Mouse (Mus musculus) heart, embryonic 12.5 days (tissue): ENCODE results near the gene Hoxc11. TPM values are rescaled to one million over a fixed set of nuclear protein-coding genes. Genes with fewer than 3 reads are reported as not detected.

ENCODE experiments used
- ATAC-seq: fragments of 200-750 bp; cut with Nextera tagmentation; 2 replicates; pipeline ENCODE4 v1.8.0; 2017; ENCODE audit warnings: moderate TSS enrichment, moderate library complexity; ENCODE audit not compliant: insufficient number of reproducible peaks, low FRiP score
- H3K27ac ChIP-seq: fragments of 300-500 bp; sonication (generic); 2 replicates; pipeline ENCODE4 v1.5.1; 2016; ENCODE audit warnings: mild to moderate bottlenecking, moderate library complexity; ENCODE audit not compliant: poor library complexity, severe bottlenecking
- H3K27me3 ChIP-seq: fragments of 300-500 bp; sonication (generic); replicated peaks from 2 replicates; pipeline ENCODE4 v1.6.1; 2016; ENCODE audit warnings: mild to moderate bottlenecking, moderate library complexity
- H3K36me3 ChIP-seq: fragments of 300-500 bp; sonication (generic); 2 replicates; pipeline ENCODE4 v1.6.1; 2016; ENCODE audit warnings: mild to moderate bottlenecking, moderate library complexity
- H3K4me1 ChIP-seq: fragments of 300-500 bp; sonication (generic); replicated peaks from 2 replicates; pipeline ENCODE4 v1.6.1; 2016; ENCODE audit warnings: mild to moderate bottlenecking
- H3K4me2 ChIP-seq: fragments of 300-500 bp; sonication (generic); 2 replicates; pipeline ENCODE4 v1.6.1; 2016; ENCODE audit warnings: mild to moderate bottlenecking, moderate library complexity
- H3K4me3 ChIP-seq: fragments of 300-500 bp; sonication (generic); 2 replicates; pipeline ENCODE4 v1.5.1; 2016; ENCODE audit warnings: mild to moderate bottlenecking
- H3K9ac ChIP-seq: fragments of 300-500 bp; sonication (generic); 2 replicates; pipeline ENCODE4 v1.6.1; 2016; ENCODE audit warnings: mild to moderate bottlenecking, moderate library complexity
- H3K9me3 ChIP-seq: fragments of 300-500 bp; sonication (generic); replicated peaks from 2 replicates; pipeline ENCODE4 v1.6.1; 2016; ENCODE audit warnings: mild to moderate bottlenecking, moderate library complexity
- WGBS: fragments of 180-500 bp; shearing (Covaris S2); methylation state at CpG from one replicate; pipeline ENCODE4 v1.1.7; 2016; 5-methylcytosine and 5-hydroxymethylcytosine counted together
- polyA plus RNA-seq: library from polyadenylated mRNA; unstranded; fragments of >200 nt; fragmentation: Nextera tagmentation; extraction: Ambion mirVana; gene quantifications from 2 replicates; pipeline ENCODE4 v1.2.1, GENCODE M21; 2016

The Hoxc11 gene
- polyA plus RNA-seq, 1 experiment from 2014 or later = not detected

GRCm38 (mm10) chr15:102921053-102922011 lies 32.9 kb upstream of the Hoxc11 start, which contains the start of gene Hoxc13:
Gene Hoxc13 (plus strand): TSS chr15:102921103.
- Histone ChIP-seq H3K36me3 (no peaks in the 10 kb centered on the region), H3K27ac (no peak within 1 kb of the TSS), H3K9ac (no peak within 1 kb of the TSS), H3K4me1 (peaks cover 9% of the 10 kb centered on the region), H3K4me3 (peak within 1 kb of the TSS; percentile 28), H3K9me3 (no peaks in the 10 kb centered on the region), H3K4me2 (peak within 1 kb of the TSS; percentile 61), H3K27me3 (peaks cover 94% of the 10 kb centered on the region)
- under 1% methylated on average over 70 of the region's 88 CpGs for WGBS
- ATAC-seq = peak; percentile 15; the same call in 1 of the 2 replicates

- no peaks in the 10 kb centered on the region for H3K36me3 ChIP-seq
- peak overlapping the region; percentile 28; the same call in 1 of the 2 replicates for H3K4me3 ChIP-seq
- H3K27me3 ChIP-seq = peaks cover 94% of the 10 kb centered on the region
- H3K9ac ChIP-seq = no peak overlapping the region
- no peak overlapping the region for H3K27ac ChIP-seq
- peak; percentile 39 for ATAC-seq
- WGBS = under 1% methylated on average over 24 of the region's 24 CpGs
- no peak overlapping the region for H3K4me2 ChIP-seq
- peaks cover 9% of the 10 kb centered on the region for H3K4me1 ChIP-seq
- no peaks in the 10 kb centered on the region for H3K9me3 ChIP-seq
These were observed 32.2 kb upstream of the Hoxc11 start for GRCm38 (mm10) chr15:102922012-102922362.

- H3K27ac ChIP-seq = no peak overlapping the region
- ATAC-seq = no peak
These were observed 31.4 kb upstream of the Hoxc11 start for GRCm38 (mm10) chr15:102922636-102923500.

GRCm38 (mm10) chr15:102927032-102927645 lies 27.1 kb upstream of the Hoxc11 start:
- H3K27me3 ChIP-seq = peaks cover 95% of the 10 kb centered on the region
- no peaks in the 10 kb centered on the region for H3K36me3 ChIP-seq
- no peaks in the 10 kb centered on the region for H3K9me3 ChIP-seq
- no peaks in the 10 kb centered on the region for H3K4me1 ChIP-seq
- no peak overlapping the region for H3K4me2 ChIP-seq
- WGBS = 2% methylated on average over 40 of the region's 40 CpGs
- H3K9ac ChIP-seq = no peak overlapping the region
- H3K27ac ChIP-seq = no peak overlapping the region
- no peak overlapping the region for H3K4me3 ChIP-seq
- ATAC-seq = no peak

More at GRCm38 (mm10) chr15:102922636-102923500, 31.4 kb upstream of the Hoxc11 start:
- Histone ChIP-seq H3K36me3 (no peaks in the 10 kb centered on the region), H3K9me3 (no peaks in the 10 kb centered on the region), H3K4me1 (peaks cover 9% of the 10 kb centered on the region), H3K9ac (no peak overlapping the region), H3K27me3 (peaks cover 94% of the 10 kb centered on the region), H3K4me3 (no peak overlapping the region), H3K4me2 (no peak overlapping the region)
- 21% methylated on average over 6 of the region's 6 CpGs for WGBS

GRCm38 (mm10) chr15:102931706-102932358 lies 22.4 kb upstream of the Hoxc11 start:
- peak; percentile 64; the same call in 1 of the 2 replicates for ATAC-seq
- Histone ChIP-seq H3K27ac (no peak overlapping the region), H3K4me1 (0 out of 2 replicates have a peak, but pooled peaks cover 5% of the 10 kb centered on the region), H3K9me3 (no peaks in the 10 kb centered on the region), H3K9ac (no peak overlapping the region), H3K4me2 (no peak overlapping the region), H3K36me3 (no peaks in the 10 kb centered on the region), H3K27me3 (peaks cover 100% of the 10 kb centered on the region), H3K4me3 (no peak overlapping the region)
- under 1% methylated on average over 23 of the region's 23 CpGs for WGBS

- H3K4me3 ChIP-seq = no peak overlapping the region
- H3K27ac ChIP-seq = no peak overlapping the region
- no peak for ATAC-seq
- 0 out of 2 replicates have a peak, but pooled peaks cover 5% of the 10 kb centered on the region for H3K4me1 ChIP-seq
- H3K9me3 ChIP-seq = no peaks in the 10 kb centered on the region
- H3K4me2 ChIP-seq = no peak overlapping the region
- peaks cover 99% of the 10 kb centered on the region for H3K27me3 ChIP-seq
- no peak overlapping the region for H3K9ac ChIP-seq
- WGBS = under 1% methylated on average over 12 of the region's 12 CpGs
- H3K36me3 ChIP-seq = no peaks in the 10 kb centered on the region
These were observed 19.8 kb upstream of the Hoxc11 start for GRCm38 (mm10) chr15:102934438-102934837.

- no peak for ATAC-seq
These were observed 19.3 kb upstream of the Hoxc11 start for GRCm38 (mm10) chr15:102934897-102935296.

GRCm38 (mm10) chr15:102936279-102936972 lies 17.8 kb upstream of the Hoxc11 start, which contains the start of gene Hoxc12:
Gene Hoxc12 (plus strand): TSS chr15:102936757.
- Histone ChIP-seq H3K9ac (no peak within 1 kb of the TSS), H3K36me3 (no peaks in the 10 kb centered on the region), H3K9me3 (no peaks in the 10 kb centered on the region), H3K4me1 (0 out of 2 replicates have a peak, but pooled peaks cover 5% of the 10 kb centered on the region), H3K4me2 (no peak within 1 kb of the TSS), H3K27ac (no peak within 1 kb of the TSS), H3K4me3 (no peak within 1 kb of the TSS; the same call in 1 of the 2 replicates), H3K27me3 (peaks cover 99% of the 10 kb centered on the region)
- WGBS = 1% methylated on average over 31 of the region's 31 CpGs
- no peak for ATAC-seq

More at GRCm38 (mm10) chr15:102934897-102935296, 19.3 kb upstream of the Hoxc11 start:
- Histone ChIP-seq H3K9ac (no peak overlapping the region), H3K27ac (no peak overlapping the region), H3K4me2 (peak overlapping the region; percentile 9; the same call in 1 of the 2 replicates), H3K36me3 (no peaks in the 10 kb centered on the region), H3K27me3 (peaks cover 99% of the 10 kb centered on the region), H3K4me3 (0 out of 2 replicates have a peak overlapping the region, but pooled peaks have one; percentile 1), H3K9me3 (no peaks in the 10 kb centered on the region), H3K4me1 (0 out of 2 replicates have a peak, but pooled peaks cover 5% of the 10 kb centered on the region)
- 1% methylated on average over 27 of the region's 27 CpGs for WGBS

- Histone ChIP-seq H3K4me1 (0 out of 2 replicates have a peak, but pooled peaks cover 5% of the 10 kb centered on the region), H3K27ac (no peak overlapping the region), H3K9ac (no peak overlapping the region), H3K36me3 (no peaks in the 10 kb centered on the region), H3K27me3 (peaks cover 99% of the 10 kb centered on the region), H3K4me3 (no peak overlapping the region; the same call in 1 of the 2 replicates), H3K9me3 (no peaks in the 10 kb centered on the region), H3K4me2 (no peak overlapping the region)
- 2% methylated on average over 50 of the region's 50 CpGs for WGBS
- ATAC-seq = no peak
These were observed 17.1 kb upstream of the Hoxc11 start for GRCm38 (mm10) chr15:102937036-102937666.
